Mouse (Mus musculus): ENCODE results near the gene Ucn2. TPM values are rescaled to one million over a fixed set of nuclear protein-coding genes. Genes with fewer than 3 reads are reported as not detected.

Gene Ucn2
- polyA plus RNA-seq, 1 experiment, result 0.56 TPM

- Histone ChIP-seq H3K27me3 (ENCODE audit: control insufficient read depth, insufficient read depth, insufficient read length) (no peaks in the 10 kb centered on the region), H3K79me2 (ENCODE audit: control insufficient read depth, insufficient read depth) (peaks cover 19% of the 10 kb centered on the region), H3K79me3 (ENCODE audit: low read depth) (peaks cover 2% of the 10 kb centered on the region), H3K36me3 (ENCODE audit: control insufficient read depth, insufficient read depth) (peaks cover 33% of the 10 kb centered on the region), H3K4me3 (ENCODE audit: insufficient read depth, poor library complexity, severe bottlenecking) (no peak overlapping the region), H3ac (ENCODE audit: control insufficient read depth, insufficient read length, low read depth) (no peak overlapping the region)
- TF ChIP-seq CEBPB (IDR thresholded peaks at IDR 0.05; ENCODE audit: low read depth) (no peak), MYOD1 (IDR thresholded peaks at IDR 0.05; ENCODE audit: control insufficient read depth, insufficient read length, low read depth) (no peak), FOSL1 (IDR thresholded peaks at IDR 0.05; ENCODE audit: insufficient read depth, low read length, poor library complexity, severe bottlenecking) (no peak), MAX (IDR thresholded peaks at IDR 0.05) (no peak)
Measured at GRCm38 (mm10) chr9:108987704-108988350, 2.0 kb downstream of the Ucn2 start.

GRCm38 (mm10) chr9:108989802-108990461 lies 4.1 kb downstream of the Ucn2 start:
- Histone ChIP-seq H3K27me3 (ENCODE audit: control insufficient read depth, insufficient read depth, insufficient read length) (no peaks in the 10 kb centered on the region), H3K79me2 (ENCODE audit: control insufficient read depth, insufficient read depth) (peaks cover 32% of the 10 kb centered on the region), H3K79me3 (ENCODE audit: low read depth) (peaks cover 4% of the 10 kb centered on the region), H3K36me3 (ENCODE audit: control insufficient read depth, insufficient read depth) (peaks cover 18% of the 10 kb centered on the region), H3K4me3 (ENCODE audit: insufficient read depth, poor library complexity, severe bottlenecking) (no peak overlapping the region), H3ac (ENCODE audit: control insufficient read depth, insufficient read length, low read depth) (no peak overlapping the region)
- TF ChIP-seq MYOD1 (IDR thresholded peaks at IDR 0.05; ENCODE audit: control insufficient read depth, insufficient read length, low read depth) (no peak), MAX (IDR thresholded peaks at IDR 0.05) (no peak)

- no peak overlapping the region for H3K4me3 ChIP-seq (ENCODE audit: insufficient read depth, poor library complexity, severe bottlenecking)
Measured at GRCm38 (mm10) chr9:108990462-108990820, 4.6 kb downstream of the Ucn2 start.

GRCm38 (mm10) chr9:108991428-108992084 lies 5.7 kb downstream of the Ucn2 start, which contains the start of gene Pfkfb4:
Gene Pfkfb4 (plus strand): TSS chr9:108991778.
- H3K27me3 ChIP-seq (ENCODE audit: control insufficient read depth, insufficient read depth, insufficient read length), result no peaks in the 10 kb centered on the region
- peak within 1 kb of the TSS; percentile 33 for H3ac ChIP-seq (ENCODE audit: control insufficient read depth, insufficient read length, low read depth)
- H3K79me2 ChIP-seq (ENCODE audit: control insufficient read depth, insufficient read depth), result peaks cover 34% of the 10 kb centered on the region
- H3K4me3 ChIP-seq (ENCODE audit: insufficient read depth, poor library complexity, severe bottlenecking), result peak within 1 kb of the TSS; percentile 41
- H3K79me3 ChIP-seq (ENCODE audit: low read depth), result peaks cover 4% of the 10 kb centered on the region
- no peak for TF ChIP-seq CTCF (IDR thresholded peaks at IDR 0.05; ENCODE audit: control insufficient read depth, insufficient read depth, insufficient read length)
- TF ChIP-seq FOSL1 (IDR thresholded peaks at IDR 0.05; ENCODE audit: insufficient read depth, low read length, poor library complexity, severe bottlenecking), result no peak
- no peak for TF ChIP-seq CEBPB (IDR thresholded peaks at IDR 0.05; ENCODE audit: low read depth)
- TF ChIP-seq MYOD1 (IDR thresholded peaks at IDR 0.05; ENCODE audit: control insufficient read depth, insufficient read length, low read depth), result no peak
- TF ChIP-seq MYOG (IDR thresholded peaks at IDR 0.05; ENCODE audit: control insufficient read depth, extremely low read depth, insufficient read length), result no peak
- TF ChIP-seq MAX (IDR thresholded peaks at IDR 0.05), result no peak
- TF ChIP-seq USF1 (IDR thresholded peaks at IDR 0.05; ENCODE audit: low read depth), result no peak
- H3K36me3 ChIP-seq (ENCODE audit: control insufficient read depth, insufficient read depth), result peaks cover 10% of the 10 kb centered on the region

More at GRCm38 (mm10) chr9:108990462-108990820, 4.6 kb downstream of the Ucn2 start:
- H3K27me3 ChIP-seq (ENCODE audit: control insufficient read depth, insufficient read depth, insufficient read length), result no peaks in the 10 kb centered on the region
- H3K79me3 ChIP-seq (ENCODE audit: low read depth), result peaks cover 4% of the 10 kb centered on the region
- TF ChIP-seq CTCF (IDR thresholded peaks at IDR 0.05; ENCODE audit: control insufficient read depth, insufficient read depth, insufficient read length), result no peak
- TF ChIP-seq MAX (IDR thresholded peaks at IDR 0.05), result no peak
- no peak for TF ChIP-seq FOSL1 (IDR thresholded peaks at IDR 0.05; ENCODE audit: insufficient read depth, low read length, poor library complexity, severe bottlenecking)
- TF ChIP-seq USF1 (IDR thresholded peaks at IDR 0.05; ENCODE audit: low read depth), result no peak
- no peak for TF ChIP-seq MYOG (IDR thresholded peaks at IDR 0.05; ENCODE audit: control insufficient read depth, extremely low read depth, insufficient read length)
- no peak for TF ChIP-seq CEBPB (IDR thresholded peaks at IDR 0.05; ENCODE audit: low read depth)
- TF ChIP-seq MYOD1 (IDR thresholded peaks at IDR 0.05; ENCODE audit: control insufficient read depth, insufficient read length, low read depth), result no peak
- H3ac ChIP-seq (ENCODE audit: control insufficient read depth, insufficient read length, low read depth), result no peak overlapping the region
- peaks cover 34% of the 10 kb centered on the region for H3K79me2 ChIP-seq (ENCODE audit: control insufficient read depth, insufficient read depth)
- H3K36me3 ChIP-seq (ENCODE audit: control insufficient read depth, insufficient read depth), result peaks cover 18% of the 10 kb centered on the region

- peaks cover 5% of the 10 kb centered on the region for H3K36me3 ChIP-seq (ENCODE audit: control insufficient read depth, insufficient read depth)
- peaks cover 34% of the 10 kb centered on the region for H3K79me2 ChIP-seq (ENCODE audit: control insufficient read depth, insufficient read depth)
- peaks cover 4% of the 10 kb centered on the region for H3K79me3 ChIP-seq (ENCODE audit: low read depth)
- H3K27me3 ChIP-seq (ENCODE audit: control insufficient read depth, insufficient read depth, insufficient read length), result no peaks in the 10 kb centered on the region
- no peak for TF ChIP-seq USF1 (IDR thresholded peaks at IDR 0.05; ENCODE audit: low read depth)
- no peak for TF ChIP-seq MYOG (IDR thresholded peaks at IDR 0.05; ENCODE audit: control insufficient read depth, extremely low read depth, insufficient read length)
- no peak for TF ChIP-seq MYOD1 (IDR thresholded peaks at IDR 0.05; ENCODE audit: control insufficient read depth, insufficient read length, low read depth)
- no peak for TF ChIP-seq FOSL1 (IDR thresholded peaks at IDR 0.05; ENCODE audit: insufficient read depth, low read length, poor library complexity, severe bottlenecking)
- TF ChIP-seq MAX (IDR thresholded peaks at IDR 0.05), result no peak
- TF ChIP-seq CEBPB (IDR thresholded peaks at IDR 0.05; ENCODE audit: low read depth), result no peak
- no peak for TF ChIP-seq CTCF (IDR thresholded peaks at IDR 0.05; ENCODE audit: control insufficient read depth, insufficient read depth, insufficient read length)
- H3ac ChIP-seq (ENCODE audit: control insufficient read depth, insufficient read length, low read depth), result peak overlapping the region; percentile 33
- H3K4me3 ChIP-seq (ENCODE audit: insufficient read depth, poor library complexity, severe bottlenecking), result peak overlapping the region; percentile 41
Measured at GRCm38 (mm10) chr9:108992085-108992469, 6.3 kb downstream of the Ucn2 start.
